9 mouse cellular contexts compared by ENCODE assay signal in the genomic region with DNA sequence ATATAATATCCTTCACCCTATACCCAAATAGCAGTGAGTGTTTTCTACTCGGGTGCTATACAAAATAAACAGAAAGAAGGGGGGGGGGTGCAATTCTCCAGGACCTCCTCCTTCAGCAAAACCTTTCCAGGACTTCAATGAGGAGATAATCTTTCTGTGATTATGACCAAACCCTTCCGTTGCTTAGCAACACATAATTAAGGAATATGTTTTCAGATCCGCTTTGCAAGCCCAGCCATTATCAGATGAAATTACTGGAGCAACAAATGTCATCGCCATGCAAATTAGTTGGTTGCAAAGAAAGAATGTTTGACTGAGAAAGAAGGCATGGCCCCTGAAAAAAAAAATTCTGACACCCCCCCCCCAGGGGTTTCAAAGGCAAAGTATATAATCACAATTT.
DNase-seq lines count a peak whose midpoint lies in the region; ATAC-seq and TF ChIP-seq lines count a peak whose summit lies in the region.
"Had no signal": no experiment of that assay in that cellular context is flagged by ENCODE, and none has a peak within 500 bp of the region (broad histone marks: within the 10 kb centered on the region; RNA-seq: fewer than 3 reads in every experiment).

No protein-coding gene starts in this region.

- no peak overlapping the region for H3K9ac ChIP-seq in embryonic facial prominence, embryonic 11.5 days (replicated peaks; ENCODE audit: low read length)
- no peak overlapping the region for H3K9ac ChIP-seq in forebrain, embryonic 15.5 days (replicated peaks)
- no peak overlapping the region for H3K9ac ChIP-seq in neural tube, embryonic 14.5 days (replicated peaks; ENCODE audit: low read depth, low read length)

- no peak overlapping the region for H3K4me3 ChIP-seq in embryonic facial prominence, embryonic 11.5 days (ENCODE audit: low read depth, low read length)
- no peak overlapping the region for H3K4me3 ChIP-seq in embryonic facial prominence, embryonic 10.5 days
- H3K4me3 ChIP-seq in layer of hippocampus, adult 2 months, result no peak overlapping the region
- no peak overlapping the region for H3K4me3 ChIP-seq in forebrain, embryonic 15.5 days
- no peak overlapping the region for H3K4me3 ChIP-seq in neural tube, embryonic 14.5 days (ENCODE audit: low read depth, low read length)

- no peaks in the 10 kb centered on the region for H3K27me3 ChIP-seq in embryonic facial prominence, embryonic 11.5 days (ENCODE audit: control insufficient read depth, insufficient read depth, low read length)
- no peaks in the 10 kb centered on the region for H3K27me3 ChIP-seq in embryonic facial prominence, embryonic 10.5 days (replicated peaks; ENCODE audit: low read depth, poor library complexity, severe bottlenecking)
- H3K27me3 ChIP-seq in forebrain, embryonic 15.5 days, result no peaks in the 10 kb centered on the region
- no peaks in the 10 kb centered on the region for H3K27me3 ChIP-seq in neural tube, embryonic 14.5 days (ENCODE audit: control insufficient read depth, insufficient read depth, low read length)

- H3K4me1 ChIP-seq in embryonic facial prominence, embryonic 11.5 days (ENCODE audit: control insufficient read depth, insufficient read depth, low read length), result 0 out of 2 replicates have a peak, but pooled peaks cover 4% of the 10 kb centered on the region
- H3K4me1 ChIP-seq in embryonic facial prominence, embryonic 10.5 days, result peaks cover 81% of the 10 kb centered on the region
- H3K4me1 ChIP-seq in forebrain, embryonic 15.5 days, result peaks cover 76% of the 10 kb centered on the region
- H3K4me1 ChIP-seq in neural tube, embryonic 14.5 days (ENCODE audit: control insufficient read depth, insufficient read depth, low read length), result peaks cover 58% of the 10 kb centered on the region

- no peak overlapping the region for H3K27ac ChIP-seq in embryonic facial prominence, embryonic 11.5 days (replicated peaks; ENCODE audit: low read depth, low read length)
- H3K27ac ChIP-seq in embryonic facial prominence, embryonic 10.5 days (replicated peaks), result no peak overlapping the region; the same call in 1 of the 2 replicates
- H3K27ac ChIP-seq in layer of hippocampus, adult 2 months, result peak overlapping the region; percentile 91
- H3K27ac ChIP-seq in forebrain, embryonic 15.5 days (replicated peaks), result peak overlapping the region; percentile 83
- peak overlapping the region; percentile 87 for H3K27ac ChIP-seq in neural tube, embryonic 14.5 days (ENCODE audit: low read depth, low read length)

- H3K4me2 ChIP-seq in embryonic facial prominence, embryonic 11.5 days (ENCODE audit: low read depth, low read length), result no peak overlapping the region
- H3K4me2 ChIP-seq in forebrain, embryonic 15.5 days (replicated peaks), result peak overlapping the region; percentile 21
- peak overlapping the region; percentile 27; the same call in 1 of the 2 replicates for H3K4me2 ChIP-seq in neural tube, embryonic 14.5 days (ENCODE audit: low read depth, low read length)

- no peak for ATAC-seq in embryonic facial prominence, embryonic 11.5 days (replicated peaks; ENCODE audit: insufficient number of reproducible peaks, low FRiP score, low TSS enrichment, low read depth)
- ATAC-seq in forebrain, embryonic 15.5 days (replicated peaks), result peak; percentile 18; the same call in 1 of the 2 replicates
- no peak for ATAC-seq in neural tube, embryonic 14.5 days (ENCODE audit: low read depth)

- TF ChIP-seq CTCF in layer of hippocampus, adult 2 months (conservative IDR thresholded peaks at IDR 0.05), result no peak

- WGBS in embryonic facial prominence, embryonic 11.5 days, result 45% methylated on average over 4 of the region's 4 CpGs
- 74% methylated on average over 4 of the region's 4 CpGs for WGBS in embryonic facial prominence, embryonic 10.5 days
- WGBS in forebrain, embryonic 15.5 days, result 15% methylated on average over 4 of the region's 4 CpGs
- WGBS in neural tube, embryonic 14.5 days, result 46% methylated on average over 4 of the region's 4 CpGs

- H3K36me3 ChIP-seq in embryonic facial prominence, embryonic 11.5 days (replicated peaks; ENCODE audit: control insufficient read depth, insufficient read depth, low read depth, low read length), result no peaks in the 10 kb centered on the region
- H3K36me3 ChIP-seq in embryonic facial prominence, embryonic 10.5 days (replicated peaks), result peaks cover 62% of the 10 kb centered on the region
- no peaks in the 10 kb centered on the region for H3K36me3 ChIP-seq in forebrain, embryonic 15.5 days
- H3K36me3 ChIP-seq in neural tube, embryonic 14.5 days (ENCODE audit: control insufficient read depth, insufficient read depth, low read length), result no peaks in the 10 kb centered on the region

- DNase-seq in embryonic facial prominence, embryonic 11.5 days (ENCODE audit: low spot score), result peak; percentile 47
- DNase-seq in embryonic facial prominence, embryonic 10.5 days (ENCODE audit: low spot score), result no peak
- no peak for DNase-seq in layer of hippocampus, adult 2 months (ENCODE audit: low spot score in 2 of 2)
- DNase-seq in layer of hippocampus, adult 11-12 months (ENCODE audit: low spot score), result no peak
- DNase-seq in adrenal gland, adult (ENCODE audit: inconsistent age in 2 of 2, low spot score in 1 of 2), result no peak
- no peak for DNase-seq in cerebellum, adult 8-10 months
- DNase-seq: liver had no signal

- H3K9me3 ChIP-seq in embryonic facial prominence, embryonic 11.5 days (replicated peaks; ENCODE audit: control insufficient read depth, low read length), result no peaks in the 10 kb centered on the region
- H3K9me3 ChIP-seq in embryonic facial prominence, embryonic 10.5 days, result no peaks in the 10 kb centered on the region
- no peaks in the 10 kb centered on the region for H3K9me3 ChIP-seq in forebrain, embryonic 15.5 days
- H3K9me3 ChIP-seq in neural tube, embryonic 14.5 days (ENCODE audit: control insufficient read depth, low read length), result no peaks in the 10 kb centered on the region

Comparison
In these comparisons a context has a peak if more than half of its experiments do, and no peak if none do; other contexts are left out.
1. H3K27ac ChIP-seq: peak in layer of hippocampus, adult 2 months (single experiment), forebrain, embryonic 15.5 days (single experiment) and neural tube, embryonic 14.5 days (single experiment); none in embryonic facial prominence, embryonic 11.5 days (single experiment) and embryonic facial prominence, embryonic 10.5 days (single experiment).